ENCODE assay signal across 28 mouse cellular contexts in the genomic region with DNA sequence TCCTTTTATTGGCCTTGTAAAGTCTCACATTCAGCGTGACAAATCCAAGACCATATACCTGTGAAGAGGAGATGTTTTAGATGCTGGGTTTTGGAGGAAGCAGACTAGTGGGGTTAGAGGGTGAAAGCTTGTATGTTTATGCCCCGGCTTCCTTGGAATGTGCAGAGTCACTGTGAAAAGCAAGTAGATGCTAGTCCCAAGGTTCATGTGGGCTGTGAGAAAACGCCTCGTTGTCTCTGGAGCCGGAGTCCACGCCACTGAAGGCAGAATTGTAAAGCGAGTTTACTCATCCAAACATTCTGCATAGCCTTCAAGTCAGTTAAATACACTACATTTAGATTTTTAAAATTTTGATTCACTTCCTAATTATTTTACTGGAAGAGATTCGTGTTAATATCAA.
DNase-seq lines count a peak whose midpoint lies in the region; ATAC-seq and TF ChIP-seq lines count a peak whose summit lies in the region.
"Had no signal": no experiment of that assay in that cellular context is flagged by ENCODE, and none has a peak within 500 bp of the region (broad histone marks: within the 10 kb centered on the region; RNA-seq: fewer than 3 reads in every experiment).

No protein-coding gene starts in this region.

- TF ChIP-seq POLR2A in embryonic fibroblast, embryonic 13.5 days (IDR thresholded peaks at IDR 0.05; ENCODE audit: low read depth, low read length) = no peak

- H3K4me1 ChIP-seq in heart, embryonic 11.5 days (ENCODE audit: control insufficient read depth, insufficient read depth, low read length) = peaks cover 5% of the 10 kb centered on the region; the same call in 1 of the 2 replicates
- 0 out of 2 replicates have a peak, but pooled peaks cover 2% of the 10 kb centered on the region for H3K4me1 ChIP-seq in kidney, embryonic 15.5 days
- peaks cover under 1% of the 10 kb centered on the region; the same call in 1 of the 2 replicates for H3K4me1 ChIP-seq in embryonic fibroblast, embryonic 13.5 days (ENCODE audit: control insufficient read depth, insufficient read depth, low read length)

- no peak overlapping the region for H3K27ac ChIP-seq in heart, embryonic 11.5 days (ENCODE audit: low read depth, low read length)
- no peak overlapping the region for H3K27ac ChIP-seq in kidney, embryonic 15.5 days
- 0 out of 2 replicates have a peak overlapping the region, but pooled peaks have one; percentile 1 for H3K27ac ChIP-seq in embryonic fibroblast, embryonic 13.5 days (ENCODE audit: insufficient read depth, low read length)
- H3K27ac ChIP-seq: embryonic facial prominence, embryonic 10.5 days; embryonic facial prominence, embryonic 13.5 days; forebrain, embryonic 10.5 days; forebrain, embryonic 13.5 days; heart, adult 2 months; heart, embryonic 15.5 days; hindbrain, embryonic 14.5 days; hindbrain, postnatal 0 days had no signal

- no peak for TF ChIP-seq CTCF in embryonic fibroblast, embryonic 13.5 days (IDR thresholded peaks at IDR 0.05; ENCODE audit: borderline replicate concordance, insufficient read depth, low read length)

- no peaks in the 10 kb centered on the region for H3K27me3 ChIP-seq in heart, embryonic 11.5 days (ENCODE audit: control insufficient read depth, insufficient read depth, low read length)
- H3K27me3 ChIP-seq in kidney, embryonic 15.5 days = peaks cover 10% of the 10 kb centered on the region; the same call in 1 of the 2 replicates
- H3K27me3 ChIP-seq: heart, embryonic 12.5 days; heart, embryonic 15.5 days had no signal

- no peak for ATAC-seq in heart, embryonic 11.5 days (replicated peaks; ENCODE audit: insufficient number of reproducible peaks, low FRiP score, low TSS enrichment)
- ATAC-seq in kidney, embryonic 15.5 days (replicated peaks; ENCODE audit: low FRiP score) = no peak
- ATAC-seq: CD4-positive, CD25-positive, alpha-beta regulatory T cell, adult 4 months; forebrain, embryonic 13.5 days; forebrain, embryonic 16.5 days; hindbrain, postnatal 0 days; inflammation-experienced regulatory T-cells, adult 6 months had no signal

- H3K4me2 ChIP-seq in heart, embryonic 11.5 days = no peak overlapping the region
- no peak overlapping the region for H3K4me2 ChIP-seq in kidney, embryonic 15.5 days
- H3K4me2 ChIP-seq: embryonic facial prominence, embryonic 13.5 days; forebrain, embryonic 13.5 days; heart, embryonic 12.5 days; heart, embryonic 15.5 days; hindbrain, embryonic 14.5 days had no signal

- DNase-seq in heart, adult 11 months = peak; percentile 13
- DNase-seq in kidney, postnatal 14 days = peak; percentile 10
- peak; percentile 48 for DNase-seq in brain, adult 2 months (ENCODE audit: low read depth, low spot score)
- no peak for DNase-seq in right cerebral cortex, adult 18-20 months
- no peak for DNase-seq in cerebellum, adult 18-20 months
- DNase-seq: adrenal gland, adult 2 months; adrenal gland, postnatal 14 days; cerebellum, adult 11-12 months; cerebellum, adult 9-10 months; cerebellum, postnatal 14 days; gastrocnemius, postnatal 25 days; heart, adult 2 months; heart, postnatal 10 days; heart, postnatal 4 days had no signal

- H3K36me3 ChIP-seq in heart, embryonic 11.5 days (ENCODE audit: control insufficient read depth, insufficient read depth, low read length) = no peaks in the 10 kb centered on the region
- H3K36me3 ChIP-seq in kidney, embryonic 15.5 days = no peaks in the 10 kb centered on the region
- H3K36me3 ChIP-seq: embryonic facial prominence, embryonic 10.5 days; embryonic facial prominence, embryonic 13.5 days; forebrain, embryonic 10.5 days; heart, embryonic 12.5 days; heart, embryonic 15.5 days had no signal

- H3K4me3 ChIP-seq in heart, embryonic 11.5 days (ENCODE audit: low read depth, low read length) = no peak overlapping the region
- H3K4me3 ChIP-seq in kidney, embryonic 15.5 days (replicated peaks) = no peak overlapping the region
- H3K4me3 ChIP-seq in embryonic fibroblast, embryonic 13.5 days (ENCODE audit: insufficient read depth, low read length) = no peak overlapping the region
- H3K4me3 ChIP-seq: embryonic facial prominence, embryonic 10.5 days; embryonic facial prominence, embryonic 13.5 days; forebrain, embryonic 10.5 days; forebrain, embryonic 13.5 days; heart, adult 2 months; heart, embryonic 12.5 days; heart, embryonic 15.5 days had no signal

- H3K9me3 ChIP-seq in heart, embryonic 11.5 days (replicated peaks; ENCODE audit: control insufficient read depth, low read length) = no peaks in the 10 kb centered on the region
- H3K9me3 ChIP-seq in kidney, embryonic 15.5 days (replicated peaks) = no peaks in the 10 kb centered on the region
- H3K9me3 ChIP-seq: embryonic facial prominence, embryonic 10.5 days; embryonic facial prominence, embryonic 13.5 days; forebrain, embryonic 10.5 days; forebrain, embryonic 13.5 days; heart, embryonic 12.5 days; heart, embryonic 15.5 days had no signal

- WGBS in heart, embryonic 11.5 days (ENCODE audit: insufficient replicate concordance) = 58% methylated on average over 8 of the region's 8 CpGs
- 31% methylated on average over 8 of the region's 8 CpGs for WGBS in kidney, embryonic 15.5 days

- no peak overlapping the region for H3K9ac ChIP-seq in heart, embryonic 11.5 days (ENCODE audit: low read depth, low read length)
- no peak overlapping the region for H3K9ac ChIP-seq in kidney, embryonic 15.5 days
- H3K9ac ChIP-seq: embryonic facial prominence, embryonic 13.5 days; forebrain, embryonic 13.5 days; heart, embryonic 12.5 days; heart, embryonic 15.5 days; hindbrain, embryonic 14.5 days had no signal

Comparison
In these comparisons a context has a peak if more than half of its experiments do, and no peak if none do; other contexts are left out.
1. DNase-seq: peak in heart, adult 11 months (single experiment), kidney, postnatal 14 days (single experiment) and brain, adult 2 months (single experiment); none in right cerebral cortex, adult 18-20 months (single experiment) and cerebellum, adult 18-20 months (0 of 2).